Mouse (Mus musculus) embryonic facial prominence, embryonic 11.5 days (tissue): ENCODE measurements at regions not wholly inside any gene's neighbourhood (a gene's known extent, or its start where the extent isn't known, plus 50 kb on each side); places are given as distances from the start of the nearest gene placed in this dataset.

Experiments
- ATAC-seq: fragments of 200-750 bp; cut with Nextera tagmentation; replicated peaks from 2 replicates; pipeline ENCODE4 v1.8.0; 2017; ENCODE audit warnings: low read depth; ENCODE audit not compliant: insufficient number of reproducible peaks, low FRiP score, low TSS enrichment
- DNase-seq: peaks from one replicate; pipeline ENCODE4 v3.0.0-alpha.2; 2015; ENCODE audit warnings: low spot score
- H3K27ac ChIP-seq: fragments of 300-500 bp; sonication (generic); replicated peaks from 2 replicates; pipeline ENCODE4 v1.5.1; 2014; ENCODE audit warnings: mild to moderate bottlenecking, low read depth, low read length, control low read depth
- H3K27me3 ChIP-seq: fragments of 300-500 bp; sonication (generic); 2 replicates; pipeline ENCODE4 v1.6.1; 2014; ENCODE audit warnings: mild to moderate bottlenecking, low read length, moderate library complexity, mixed read lengths; ENCODE audit not compliant: control insufficient read depth, insufficient read depth
- H3K36me3 ChIP-seq: fragments of 300-500 bp; sonication (generic); replicated peaks from 2 replicates; pipeline ENCODE4 v1.6.1; 2014; ENCODE audit warnings: low read depth, mild to moderate bottlenecking, low read length, moderate library complexity, mixed read lengths; ENCODE audit not compliant: control insufficient read depth, insufficient read depth
- H3K4me1 ChIP-seq: fragments of 300-500 bp; sonication (generic); 2 replicates; pipeline ENCODE4 v1.6.1; 2014; ENCODE audit warnings: low read length, mixed read lengths; ENCODE audit not compliant: control insufficient read depth, insufficient read depth
- H3K4me2 ChIP-seq: fragments of 300-500 bp; sonication (generic); 2 replicates; pipeline ENCODE4 v1.6.1; 2014; ENCODE audit warnings: low read depth, mild to moderate bottlenecking, control low read depth, low read length, moderate library complexity
- H3K4me3 ChIP-seq: fragments of 300-500 bp; sonication (generic); 2 replicates; pipeline ENCODE4 v1.5.1; 2014; ENCODE audit warnings: low read depth, low read length, control low read depth
- H3K9ac ChIP-seq: fragments of 300-500 bp; sonication (generic); replicated peaks from 2 replicates; pipeline ENCODE4 v1.6.1; 2014; ENCODE audit warnings: mild to moderate bottlenecking, control low read depth, low read length
- H3K9me3 ChIP-seq: fragments of 300-500 bp; sonication (generic); replicated peaks from 2 replicates; pipeline ENCODE4 v1.6.1; 2016; ENCODE audit warnings: mild to moderate bottlenecking, low read length, inconsistent platforms, mixed read lengths; ENCODE audit not compliant: control insufficient read depth
- WGBS: fragments of 180-500 bp; shearing (Covaris S2); extraction: QIAGEN DNeasy Blood & Tissue Kit; methylation state at CpG from one replicate; pipeline ENCODE4 v1.1.7; 2014; 5-methylcytosine and 5-hydroxymethylcytosine counted together

- H3K4me3 ChIP-seq: no peak overlapping the region
- no peak overlapping the region for H3K4me2 ChIP-seq
- ATAC-seq (no peak), DNase-seq (no peak)
- H3K27ac ChIP-seq: no peak overlapping the region
- no peaks in the 10 kb centered on the region for H3K9me3 ChIP-seq
- H3K36me3 ChIP-seq: no peaks in the 10 kb centered on the region
- H3K4me1 ChIP-seq: no peaks in the 10 kb centered on the region
- WGBS: 84% methylated on average over 4 of the region's 4 CpGs
- no peak overlapping the region for H3K9ac ChIP-seq
- H3K27me3 ChIP-seq: no peaks in the 10 kb centered on the region
These were observed 124.1 kb upstream of the Gm10295 start for GRCm38 (mm10) chr7:71475383-71475782.

- Histone ChIP-seq H3K36me3 (no peaks in the 10 kb centered on the region), H3K4me2 (no peak overlapping the region), H3K4me1 (no peaks in the 10 kb centered on the region), H3K27me3 (no peaks in the 10 kb centered on the region), H3K27ac (no peak overlapping the region), H3K4me3 (no peak overlapping the region), H3K9ac (no peak overlapping the region), H3K9me3 (no peaks in the 10 kb centered on the region)
- 80% methylated on average over 12 of the region's 12 CpGs for WGBS
- ATAC-seq (no peak), DNase-seq (no peak)
These were observed 121.3 kb upstream of the Gm10295 start for GRCm38 (mm10) chr7:71472384-71473141.

GRCm38 (mm10) chr7:71471658-71472383, 120.5 kb upstream of the Gm10295 start:
- 39% methylated on average over 18 of the region's 18 CpGs for WGBS
- peak; percentile 47 for DNase-seq
- H3K27ac ChIP-seq: no peak overlapping the region
- no peak overlapping the region for H3K4me2 ChIP-seq
- no peaks in the 10 kb centered on the region for H3K4me1 ChIP-seq
- H3K4me3 ChIP-seq: no peak overlapping the region
- ATAC-seq: no peak
- no peaks in the 10 kb centered on the region for H3K9me3 ChIP-seq
- no peak overlapping the region for H3K9ac ChIP-seq
- no peaks in the 10 kb centered on the region for H3K27me3 ChIP-seq
- no peaks in the 10 kb centered on the region for H3K36me3 ChIP-seq

DNA sequence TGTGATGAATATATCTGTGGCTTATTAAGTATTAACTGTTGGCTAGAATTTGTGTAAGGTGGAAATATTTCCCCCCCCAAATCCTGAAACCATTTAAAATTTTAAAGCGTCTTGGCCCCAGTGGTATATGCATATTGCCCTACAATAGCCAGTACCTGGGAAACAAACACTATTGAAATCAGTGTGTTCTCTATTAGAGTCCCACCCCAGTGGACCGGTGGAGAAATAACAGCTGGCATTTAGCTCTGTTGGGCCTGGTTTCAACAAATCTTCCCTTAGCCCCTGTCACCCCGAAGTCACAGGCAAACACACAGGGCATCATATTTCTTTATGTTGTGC, 120.0 kb upstream of the Gm10295 start:
- no peak for ATAC-seq
- H3K4me1 ChIP-seq: no peaks in the 10 kb centered on the region

DNA sequence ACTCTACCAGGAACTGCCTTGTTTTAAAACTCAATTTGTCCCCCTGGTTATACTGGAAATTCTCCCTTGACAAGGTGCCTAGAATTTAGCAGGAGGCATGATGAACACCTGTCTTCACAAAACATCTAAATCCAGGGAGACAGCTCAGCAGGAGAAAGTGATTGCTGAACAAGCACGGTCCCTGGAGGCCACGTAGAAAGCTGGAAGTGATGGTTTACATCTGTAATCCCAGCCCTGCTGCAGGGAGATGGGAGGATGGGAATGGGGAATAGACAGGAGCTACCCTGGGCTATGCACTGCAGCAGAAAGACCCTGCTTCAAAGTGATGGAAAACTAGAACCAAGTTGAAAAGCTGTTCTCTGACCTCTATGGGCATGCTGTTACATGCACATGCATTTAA, 119.1 kb upstream of the Gm10295 start:
- H3K4me1 ChIP-seq: no peaks in the 10 kb centered on the region
- no peaks in the 10 kb centered on the region for H3K27me3 ChIP-seq
- ATAC-seq (no peak), DNase-seq (no peak)
- H3K9me3 ChIP-seq: no peaks in the 10 kb centered on the region
- H3K27ac ChIP-seq: no peak overlapping the region
- no peak overlapping the region for H3K4me3 ChIP-seq
- H3K9ac ChIP-seq: no peak overlapping the region
- no peak overlapping the region for H3K4me2 ChIP-seq
- 37% methylated on average over 2 of the region's 2 CpGs for WGBS
- H3K36me3 ChIP-seq: no peaks in the 10 kb centered on the region

More for the DNA sequence above, 120.0 kb upstream of the Gm10295 start:
- Histone ChIP-seq H3K4me3 (no peak overlapping the region), H3K9ac (no peak overlapping the region), H3K27me3 (no peaks in the 10 kb centered on the region), H3K36me3 (no peaks in the 10 kb centered on the region), H3K9me3 (no peaks in the 10 kb centered on the region), H3K27ac (no peak overlapping the region), H3K4me2 (no peak overlapping the region)
- WGBS: 34% methylated on average over 3 of the region's 3 CpGs
- no peak for DNase-seq

GRCm38 (mm10) chr7:71469951-71470350, 118.7 kb upstream of the Gm10295 start:
- ATAC-seq: no peak
- no peak overlapping the region for H3K9ac ChIP-seq
- H3K4me2 ChIP-seq: no peak overlapping the region
- H3K4me3 ChIP-seq: no peak overlapping the region
- H3K4me1 ChIP-seq: no peaks in the 10 kb centered on the region
- no peak overlapping the region for H3K27ac ChIP-seq
- WGBS: 71% methylated on average over 4 of the region's 4 CpGs
- no peaks in the 10 kb centered on the region for H3K9me3 ChIP-seq
- no peaks in the 10 kb centered on the region for H3K36me3 ChIP-seq
- no peak for DNase-seq
- H3K27me3 ChIP-seq: no peaks in the 10 kb centered on the region

DNA sequence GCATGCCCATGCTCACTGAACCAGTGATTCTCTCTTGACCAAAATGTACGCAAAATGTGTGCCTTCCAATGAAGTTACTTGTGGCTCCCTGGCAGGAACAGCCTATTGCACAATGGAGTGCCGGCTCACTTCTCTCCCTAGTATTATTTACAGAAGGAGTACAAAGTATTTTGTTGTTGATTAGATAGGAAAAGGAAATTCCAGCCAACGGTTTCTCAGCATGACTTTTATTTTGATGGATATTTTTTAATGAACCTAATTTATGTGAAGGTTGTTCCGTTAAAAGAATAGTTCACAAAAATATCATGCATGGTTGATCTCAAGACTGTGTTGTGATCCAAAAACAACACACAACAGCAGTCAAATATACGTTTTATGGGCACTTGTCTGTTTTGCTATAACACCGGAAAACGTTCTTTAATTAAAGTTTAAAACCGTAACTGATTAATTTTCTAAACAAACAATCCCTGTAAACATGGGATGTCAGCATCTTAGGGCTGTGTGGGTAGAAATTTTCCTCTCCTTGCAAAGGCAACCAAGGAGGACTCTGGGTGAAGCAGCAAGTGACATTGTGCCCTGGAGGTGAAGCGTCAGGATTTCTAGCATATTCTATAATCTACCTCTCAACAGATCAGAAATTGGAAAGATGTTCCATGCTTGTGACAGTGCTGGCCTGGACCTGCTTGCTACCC, 116.3 kb upstream of the Gm10295 start:
- H3K9ac ChIP-seq: no peak overlapping the region
- no peaks in the 10 kb centered on the region for H3K36me3 ChIP-seq
- H3K9me3 ChIP-seq: no peaks in the 10 kb centered on the region
- ATAC-seq (no peak), DNase-seq (no peak)
- H3K4me1 ChIP-seq: no peaks in the 10 kb centered on the region
- 74% methylated on average over 9 of the region's 9 CpGs for WGBS
- no peaks in the 10 kb centered on the region for H3K27me3 ChIP-seq
- H3K4me3 ChIP-seq: no peak overlapping the region
- no peak overlapping the region for H3K27ac ChIP-seq
- no peak overlapping the region for H3K4me2 ChIP-seq

- H3K9ac ChIP-seq: no peak overlapping the region
- no peaks in the 10 kb centered on the region for H3K4me1 ChIP-seq
- ATAC-seq (no peak), DNase-seq (no peak)
- H3K9me3 ChIP-seq: no peaks in the 10 kb centered on the region
- H3K4me3 ChIP-seq: no peak overlapping the region
- no peak overlapping the region for H3K27ac ChIP-seq
- H3K27me3 ChIP-seq: no peaks in the 10 kb centered on the region
- no peaks in the 10 kb centered on the region for H3K36me3 ChIP-seq
- H3K4me2 ChIP-seq: no peak overlapping the region
These were observed 112.8 kb upstream of the Gm10295 start for GRCm38 (mm10) chr7:71464127-71464526.
